Mouse (Mus musculus) retina, adult 2 months (tissue): ENCODE measurements at regions not wholly inside any gene's neighbourhood (a gene's known extent, or its start where the extent isn't known, plus 50 kb on each side); places are given as distances from the start of the nearest gene placed in this dataset.
A peak's percentile ranks its signal among the peaks of the same experiment; 100 is the strongest.

Source experiments
- DNase-seq: peaks from one replicate; pipeline ENCODE4 v3.0.0-alpha.2; 2012; ENCODE audit warnings: low read depth, low spot score

DNA sequence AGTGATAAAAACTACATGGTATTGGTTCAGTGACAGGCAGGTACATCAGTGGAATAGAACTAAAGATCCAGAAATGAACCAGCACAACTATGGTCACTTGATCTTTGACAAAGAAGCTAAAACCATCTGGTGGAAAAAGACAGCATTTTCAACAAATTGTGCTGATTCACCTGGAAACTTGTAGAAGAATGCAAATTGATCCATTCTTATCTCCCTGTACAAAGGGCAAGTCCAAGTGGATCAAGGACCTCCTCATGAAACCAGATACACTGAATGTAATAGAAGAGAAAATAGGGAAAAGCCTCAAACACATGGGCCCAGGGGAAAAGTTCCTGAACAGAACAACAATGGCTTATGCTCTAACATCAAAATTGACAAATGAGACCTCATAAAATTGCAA, 194.8 kb upstream of the Mgat4c start:
- DNase-seq: no peak

DNA sequence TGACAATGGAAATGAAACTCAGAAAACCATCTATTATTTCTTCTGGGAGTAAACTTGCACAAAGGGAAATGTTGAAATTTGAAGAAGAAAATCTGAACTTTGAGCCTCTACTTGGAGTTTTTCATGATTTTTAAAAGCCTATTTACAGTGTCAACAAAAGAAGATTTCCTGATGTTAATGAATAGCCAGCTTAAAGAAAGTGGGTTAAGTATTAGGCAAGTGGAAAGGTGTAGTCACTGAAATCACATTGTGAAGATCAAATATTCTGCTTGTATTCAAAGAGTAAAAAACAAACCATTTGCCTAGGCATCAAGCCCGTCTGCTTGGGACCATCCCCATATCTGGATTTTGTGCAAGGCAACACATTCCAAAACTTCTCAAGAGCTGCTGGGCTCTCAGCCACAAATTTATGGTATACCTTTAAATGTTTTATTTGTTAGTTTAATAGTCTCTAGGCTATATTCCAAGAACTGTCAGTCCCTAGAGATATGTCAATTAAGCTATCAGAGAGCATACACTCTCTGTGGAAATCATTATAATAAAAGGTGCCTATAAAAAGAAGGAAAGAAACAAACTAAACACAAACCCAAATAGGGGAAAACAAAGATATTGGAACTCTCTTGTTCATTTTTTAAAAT, 190.8 kb upstream of the Mgat4c start:
- DNase-seq: no peak

DNA sequence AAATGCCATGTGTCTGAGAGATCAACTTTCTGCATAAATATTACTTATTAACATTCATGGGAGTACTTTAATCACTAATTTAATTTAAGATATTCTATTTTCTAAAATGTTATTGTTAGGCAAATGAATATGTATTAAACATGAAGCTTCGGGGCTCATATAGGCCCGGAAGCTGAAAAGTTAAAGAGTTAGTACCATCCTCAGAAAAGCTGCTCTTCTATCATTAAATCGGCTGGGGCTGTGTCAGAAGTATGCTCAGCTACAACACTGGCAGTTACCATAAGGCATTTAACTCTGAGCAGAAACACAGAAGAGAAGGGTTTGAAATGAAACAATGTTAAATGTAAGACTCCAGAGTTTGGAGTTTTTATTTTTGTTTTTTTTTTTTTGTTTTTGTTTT, 166.2 kb upstream of the Mgat4c start:
- no peak for DNase-seq

DNA sequence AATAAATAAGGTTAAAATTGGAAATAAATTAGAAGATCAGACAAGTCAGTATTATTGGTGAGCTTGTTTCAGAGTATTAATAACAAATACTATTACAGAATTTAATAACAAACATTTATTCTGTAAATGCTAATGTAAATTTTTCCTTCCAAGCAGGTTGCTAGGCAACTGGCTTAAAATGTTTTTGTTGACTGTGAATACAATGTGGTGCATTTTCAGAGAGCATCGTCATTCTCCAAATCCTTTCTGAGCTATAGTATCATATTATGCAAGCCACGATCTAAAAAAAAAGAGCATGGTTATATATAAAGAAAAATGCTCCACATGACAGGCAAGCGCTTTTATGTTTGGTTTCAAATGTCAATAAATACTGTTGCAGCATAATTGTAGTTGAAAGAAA, 164.4 kb upstream of the Mgat4c start:
- no peak for DNase-seq

DNA sequence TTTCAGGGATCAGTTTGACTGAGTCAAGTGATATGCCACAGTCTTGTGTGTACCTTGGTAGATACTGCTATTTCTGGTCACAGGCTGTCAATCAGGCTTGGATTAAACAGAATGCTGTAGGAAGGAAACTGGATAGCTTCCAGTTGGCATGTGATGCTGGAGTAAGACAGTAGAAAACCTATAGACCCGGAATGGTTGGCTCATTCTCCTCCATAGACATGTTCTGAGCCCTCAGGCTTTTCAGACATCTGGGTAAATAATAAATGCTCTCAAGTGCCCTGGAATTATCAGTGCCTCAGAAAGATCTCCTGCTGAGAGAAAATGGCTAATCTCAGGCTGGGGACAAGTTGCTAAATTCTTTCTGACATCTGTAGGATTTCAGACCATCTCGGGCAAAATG, 149.0 kb upstream of the Mgat4c start:
- peak; percentile 9 for DNase-seq

DNA sequence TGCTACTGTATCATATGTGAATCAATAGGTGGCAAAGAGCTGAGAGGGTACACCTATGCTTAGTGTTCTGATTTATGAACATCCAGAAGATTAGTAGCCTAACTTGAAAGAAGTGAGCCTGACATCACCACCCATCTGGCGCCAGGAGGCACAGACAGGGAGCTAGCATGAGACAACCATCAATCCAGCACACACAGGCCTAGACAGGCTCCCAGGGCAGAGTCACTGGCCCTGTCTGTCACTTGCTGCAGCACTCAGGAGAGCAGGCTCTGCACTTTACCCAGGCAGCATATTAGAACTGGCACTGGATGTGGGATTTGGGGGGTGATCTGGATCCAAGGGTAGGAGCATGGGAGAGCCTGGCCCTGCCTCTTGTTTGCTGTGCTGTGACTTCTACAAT, 137.1 kb upstream of the Mgat4c start:
- DNase-seq: no peak

DNA sequence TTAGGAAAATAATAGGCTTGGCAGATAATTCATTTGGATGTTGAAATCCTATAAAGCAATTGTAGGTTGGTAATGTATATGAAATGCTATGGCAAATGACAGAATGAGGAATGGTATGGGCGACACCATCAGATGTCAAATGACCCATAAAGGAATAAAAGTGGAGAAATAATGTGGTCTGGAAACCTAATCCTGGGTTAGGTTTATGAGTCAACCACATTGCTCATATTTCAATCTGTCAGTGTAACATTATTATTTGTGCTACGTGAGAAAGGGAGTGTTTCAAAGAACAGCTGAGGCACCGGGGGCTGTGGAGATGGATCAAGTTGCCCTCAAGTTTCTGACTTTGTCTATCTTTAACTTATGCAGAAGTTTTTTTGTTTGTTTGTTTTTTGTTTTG, 130.6 kb upstream of the Mgat4c start:
- DNase-seq: no peak
